Mouse (Mus musculus) neural tube, embryonic 15.5 days (tissue): ENCODE data around the gene Cox17. TPM values are rescaled to one million over a fixed set of nuclear protein-coding genes. Genes with fewer than 3 reads are reported as not detected.

Experiments used
- ATAC-seq: fragments of 200-750 bp; cut with Nextera tagmentation; 2 replicates; pipeline ENCODE4 v1.8.0; 2017; ENCODE audit warnings: mild to moderate bottlenecking, moderate TSS enrichment, moderate library complexity; ENCODE audit not compliant: low FRiP score
- H3K27ac ChIP-seq: fragments of 300-500 bp; sonication (generic); replicated peaks from 2 replicates; pipeline ENCODE4 v1.5.1; 2015; ENCODE audit warnings: mild to moderate bottlenecking, inconsistent platforms
- H3K27me3 ChIP-seq: fragments of 300-500 bp; sonication (generic); replicated peaks from 2 replicates; pipeline ENCODE4 v1.6.1; 2015; ENCODE audit warnings: inconsistent platforms
- H3K36me3 ChIP-seq: fragments of 300-500 bp; sonication (generic); 2 replicates; pipeline ENCODE4 v1.6.1; 2015; ENCODE audit warnings: inconsistent platforms
- H3K4me1 ChIP-seq: fragments of 300-500 bp; sonication (generic); 2 replicates; pipeline ENCODE4 v1.6.1; 2015; ENCODE audit warnings: inconsistent platforms
- H3K4me2 ChIP-seq: fragments of 300-500 bp; sonication (generic); 2 replicates; pipeline ENCODE4 v1.6.1; 2015; ENCODE audit warnings: inconsistent platforms, mild to moderate bottlenecking, moderate library complexity
- H3K4me3 ChIP-seq: fragments of 300-500 bp; sonication (generic); replicated peaks from 2 replicates; pipeline ENCODE4 v1.5.1; 2015; ENCODE audit warnings: mild to moderate bottlenecking, inconsistent platforms
- H3K9ac ChIP-seq: fragments of 300-500 bp; sonication (generic); replicated peaks from 2 replicates; pipeline ENCODE4 v1.6.1; 2015; ENCODE audit warnings: mild to moderate bottlenecking, inconsistent platforms
- H3K9me3 ChIP-seq: fragments of 300-500 bp; sonication (generic); replicated peaks from 2 replicates; pipeline ENCODE4 v1.6.1; 2016; ENCODE audit warnings: inconsistent platforms
- WGBS: fragments of 180-500 bp; shearing (Covaris S2); methylation state at CpG from one replicate; pipeline ENCODE4 v1.1.7; 2015; ENCODE audit warnings: mixed read lengths; 5-methylcytosine and 5-hydroxymethylcytosine counted together
- polyA plus RNA-seq: library from polyadenylated mRNA; unstranded; fragments of >200 nt; fragmentation: Nextera tagmentation; extraction: Ambion mirVana; gene quantifications from 2 replicates; pipeline ENCODE4 v1.2.1, GENCODE M21; 2015

The Cox17 gene
- polyA plus RNA-seq, 1 experiment from 2014 or later: 95.8 TPM

DNA sequence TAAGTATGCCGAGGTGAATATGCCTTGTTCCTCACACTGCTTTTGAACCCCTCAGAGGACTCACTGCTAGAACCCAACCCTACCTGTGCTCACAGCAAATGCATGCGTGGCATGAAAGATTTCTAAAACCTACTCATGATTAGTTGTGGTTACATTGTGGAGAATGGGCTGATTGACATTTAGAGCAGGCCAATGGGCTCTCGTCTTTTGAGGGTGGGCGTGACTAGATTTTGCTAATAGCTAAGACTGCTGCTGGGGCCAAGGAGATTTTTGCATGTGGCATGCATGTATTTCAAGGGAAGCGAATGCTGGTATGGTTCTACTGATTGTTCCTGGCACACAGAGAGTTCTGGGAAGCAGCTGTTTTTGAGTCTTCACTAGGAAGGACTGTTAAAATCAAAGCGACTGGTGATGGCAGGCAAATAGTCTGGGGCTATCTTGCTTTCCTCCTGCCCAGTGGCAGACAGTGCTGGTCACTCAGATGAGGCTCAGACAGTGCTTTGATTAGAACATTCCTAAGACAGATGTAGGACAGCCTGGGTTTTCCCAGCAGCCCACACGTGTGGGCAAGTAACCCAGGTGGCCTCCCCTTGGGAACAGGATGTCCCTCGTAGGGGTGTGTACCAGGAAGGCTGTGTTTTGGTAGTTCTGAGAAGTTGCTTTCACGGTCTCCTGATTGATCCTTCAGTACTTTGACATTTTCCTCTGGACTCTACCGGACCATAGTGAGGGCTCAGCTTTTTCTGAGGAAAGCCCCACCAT lies 27.8 kb downstream of the Cox17 start:
- Histone ChIP-seq H3K4me3 (no peak overlapping the region), H3K4me1 (peaks cover 12% of the 10 kb centered on the region), H3K27me3 (no peaks in the 10 kb centered on the region), H3K36me3 (no peaks in the 10 kb centered on the region), H3K9me3 (no peaks in the 10 kb centered on the region), H3K9ac (no peak overlapping the region), H3K27ac (no peak overlapping the region), H3K4me2 (0 out of 2 replicates have a peak overlapping the region, but pooled peaks have one; percentile 3)
- 88% methylated on average over 10 of the region's 10 CpGs for WGBS
- no peak for ATAC-seq

DNA sequence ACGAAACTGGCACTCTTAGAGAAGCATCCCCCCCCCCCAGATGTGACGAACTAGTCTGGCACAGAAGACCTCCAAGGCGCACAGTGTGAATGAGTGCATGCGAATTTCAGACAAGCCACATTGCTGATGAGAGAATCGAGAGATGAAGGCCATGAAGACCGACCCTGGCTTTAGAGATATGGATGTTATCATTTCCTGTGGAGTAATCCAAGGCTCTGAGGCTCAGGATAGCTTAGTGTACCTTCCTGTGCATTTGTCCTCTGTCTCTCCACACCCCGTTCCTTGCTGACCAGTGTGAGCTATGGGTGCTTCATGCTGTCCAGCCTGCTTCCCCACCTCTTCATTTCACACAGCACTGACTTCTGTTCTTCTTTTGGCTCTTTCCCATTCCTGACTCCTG lies 28.4 kb downstream of the Cox17 start:
- no peak overlapping the region for H3K27ac ChIP-seq
- no peak overlapping the region for H3K9ac ChIP-seq
- peaks cover 12% of the 10 kb centered on the region for H3K4me1 ChIP-seq
- 87% methylated on average over 7 of the region's 7 CpGs for WGBS
- no peaks in the 10 kb centered on the region for H3K27me3 ChIP-seq
- no peaks in the 10 kb centered on the region for H3K36me3 ChIP-seq
- no peak overlapping the region for H3K4me3 ChIP-seq
- no peaks in the 10 kb centered on the region for H3K9me3 ChIP-seq
- ATAC-seq: no peak
- no peak overlapping the region for H3K4me2 ChIP-seq

DNA sequence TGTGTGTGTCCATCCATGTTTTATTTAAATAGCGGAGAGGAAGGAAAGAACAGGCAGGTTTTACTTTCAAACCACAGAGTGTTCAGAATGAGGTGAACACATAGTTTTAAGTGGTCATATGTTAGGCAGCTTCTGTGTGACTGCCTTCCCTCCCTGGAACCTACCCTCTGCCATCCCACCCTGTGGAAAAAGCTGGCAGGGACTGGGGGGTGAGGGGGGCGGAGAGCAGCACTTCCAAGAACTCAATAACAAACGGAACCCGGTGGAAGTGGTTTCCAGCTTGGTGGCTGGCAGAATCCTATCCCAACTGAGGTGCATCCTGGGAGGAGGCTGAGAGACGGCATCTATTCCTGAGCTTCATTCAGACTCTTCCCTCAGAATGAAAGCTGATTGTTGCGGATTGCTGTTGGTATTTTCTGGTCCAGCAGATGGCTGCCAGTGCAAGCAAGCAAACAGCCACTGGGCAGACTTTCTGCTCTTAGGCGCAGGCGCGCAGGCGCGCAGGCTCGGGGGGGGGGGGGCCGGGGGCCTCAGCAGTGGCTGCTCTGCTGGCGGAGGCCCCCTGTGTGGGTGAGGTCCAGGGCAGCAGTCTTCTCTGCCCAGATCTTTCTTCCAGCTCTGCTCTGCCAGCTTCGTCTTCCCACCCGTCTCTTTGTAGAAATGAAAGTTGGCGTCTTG lies 29.5 kb downstream of the Cox17 start:
- 19% methylated on average over 17 of the region's 17 CpGs for WGBS
- Histone ChIP-seq H3K27ac (peak overlapping the region; percentile 80), H3K9ac (peak overlapping the region; percentile 36; the same call in 1 of the 2 replicates), H3K36me3 (no peaks in the 10 kb centered on the region), H3K4me3 (peak overlapping the region; percentile 22), H3K9me3 (no peaks in the 10 kb centered on the region), H3K4me1 (peaks cover 12% of the 10 kb centered on the region), H3K4me2 (peak overlapping the region; percentile 54), H3K27me3 (no peaks in the 10 kb centered on the region)
- peak; percentile 90 for ATAC-seq

DNA sequence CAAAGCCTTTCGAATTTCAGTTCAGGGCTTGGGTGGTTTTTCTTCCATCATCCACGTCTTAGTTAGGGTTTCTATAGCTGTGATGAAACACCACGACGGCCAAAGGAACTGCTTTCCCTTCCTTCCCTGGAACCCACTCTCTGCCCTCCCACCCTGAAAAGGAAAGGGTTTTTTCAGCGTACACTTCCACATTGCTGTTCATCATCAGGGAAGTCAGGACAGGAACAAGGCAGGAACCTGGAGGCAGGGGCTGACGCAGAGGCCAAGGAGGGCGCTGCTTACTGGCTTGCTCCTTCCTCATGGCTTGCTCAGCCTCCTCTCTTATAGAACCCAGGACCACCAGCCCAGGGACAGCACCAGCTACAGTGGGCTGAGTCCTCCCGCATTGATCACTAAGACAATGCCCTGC lies 30.1 kb downstream of the Cox17 start:
- peak; percentile 46 for ATAC-seq
- Histone ChIP-seq H3K4me2 (peak overlapping the region; percentile 54), H3K4me3 (peak overlapping the region; percentile 22), H3K36me3 (no peaks in the 10 kb centered on the region), H3K27ac (peak overlapping the region; percentile 80), H3K9ac (peak overlapping the region; percentile 36; the same call in 1 of the 2 replicates), H3K4me1 (peaks cover 12% of the 10 kb centered on the region), H3K27me3 (no peaks in the 10 kb centered on the region), H3K9me3 (no peaks in the 10 kb centered on the region)
- 60% methylated on average over 8 of the region's 8 CpGs for WGBS

DNA sequence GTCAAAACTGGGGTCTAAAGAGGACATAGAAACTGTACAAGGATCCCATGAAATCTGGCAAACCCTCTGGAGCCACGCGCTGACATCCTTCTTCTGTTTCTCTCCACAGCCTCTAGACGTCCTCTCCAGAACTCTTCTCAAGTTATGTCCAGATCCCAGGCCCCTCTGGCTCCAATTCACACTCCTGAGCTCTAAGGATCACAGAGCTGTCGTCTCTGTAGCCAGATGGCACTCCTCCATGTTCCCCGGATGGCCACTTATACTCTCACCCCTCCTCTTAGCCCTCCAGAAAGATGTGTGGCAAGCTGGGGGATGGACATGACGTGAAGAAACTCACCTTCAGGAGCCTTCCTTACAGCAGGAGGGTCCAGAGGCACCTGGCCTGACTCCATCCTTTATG lies 30.8 kb downstream of the Cox17 start:
- no peak overlapping the region for H3K27ac ChIP-seq
- no peak overlapping the region for H3K9ac ChIP-seq
- H3K36me3 ChIP-seq: no peaks in the 10 kb centered on the region
- no peak overlapping the region for H3K4me2 ChIP-seq
- ATAC-seq: no peak
- no peaks in the 10 kb centered on the region for H3K9me3 ChIP-seq
- peaks cover 12% of the 10 kb centered on the region for H3K4me1 ChIP-seq
- H3K4me3 ChIP-seq: no peak overlapping the region
- H3K27me3 ChIP-seq: no peaks in the 10 kb centered on the region
- 82% methylated on average over 6 of the region's 6 CpGs for WGBS

DNA sequence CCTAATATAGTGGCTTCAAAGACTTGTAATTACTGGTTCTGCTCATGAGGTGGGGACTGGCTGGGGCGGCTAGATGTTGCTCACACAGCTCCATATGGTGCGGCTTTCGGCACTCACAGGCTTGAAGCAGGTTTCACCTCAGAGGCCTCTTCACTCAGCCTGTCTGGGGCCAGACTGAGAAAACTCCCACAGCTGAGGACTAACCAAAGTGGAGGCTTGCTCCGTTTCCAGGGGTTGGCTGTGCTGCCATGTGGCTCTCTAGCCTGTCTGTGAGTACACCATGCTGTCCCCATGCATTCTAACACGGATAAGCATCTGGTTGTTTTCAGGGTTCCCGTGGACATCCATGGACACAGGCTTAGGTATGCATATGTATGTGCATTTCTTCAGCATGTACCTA lies 31.8 kb downstream of the Cox17 start:
- ATAC-seq: no peak
- H3K4me1 ChIP-seq: peaks cover 12% of the 10 kb centered on the region
- no peak overlapping the region for H3K27ac ChIP-seq
- no peaks in the 10 kb centered on the region for H3K36me3 ChIP-seq
- no peak overlapping the region for H3K4me3 ChIP-seq
- WGBS: 78% methylated on average over 6 of the region's 6 CpGs
- no peaks in the 10 kb centered on the region for H3K27me3 ChIP-seq
- no peak overlapping the region for H3K9ac ChIP-seq
- no peaks in the 10 kb centered on the region for H3K9me3 ChIP-seq
- no peak overlapping the region for H3K4me2 ChIP-seq

DNA sequence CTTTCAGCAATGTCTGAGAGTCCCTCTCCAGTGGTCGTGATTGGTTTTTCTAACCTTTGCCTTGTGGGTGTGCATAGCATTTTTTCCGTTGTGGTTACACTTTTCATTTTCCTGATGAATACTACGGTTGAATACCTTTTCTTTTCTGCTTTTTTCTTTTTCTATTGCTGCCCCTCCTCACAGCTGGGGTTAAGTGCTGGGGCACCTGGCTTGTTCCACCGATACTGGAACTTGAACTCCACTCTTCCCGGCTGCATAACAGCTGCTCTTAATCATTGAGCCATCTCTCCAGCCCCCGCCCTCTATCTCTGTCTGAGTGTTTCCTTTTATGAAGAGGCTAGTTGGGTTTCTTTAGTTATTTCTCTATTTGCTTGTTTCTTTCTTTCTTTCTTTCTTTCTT lies 32.3 kb downstream of the Cox17 start:
- Histone ChIP-seq H3K36me3 (no peaks in the 10 kb centered on the region), H3K4me3 (no peak overlapping the region), H3K27me3 (no peaks in the 10 kb centered on the region), H3K9me3 (no peaks in the 10 kb centered on the region), H3K27ac (no peak overlapping the region), H3K4me2 (no peak overlapping the region), H3K9ac (no peak overlapping the region), H3K4me1 (peaks cover 12% of the 10 kb centered on the region)
- WGBS: 59% methylated on average over 6 of the region's 6 CpGs
- ATAC-seq: no peak

DNA sequence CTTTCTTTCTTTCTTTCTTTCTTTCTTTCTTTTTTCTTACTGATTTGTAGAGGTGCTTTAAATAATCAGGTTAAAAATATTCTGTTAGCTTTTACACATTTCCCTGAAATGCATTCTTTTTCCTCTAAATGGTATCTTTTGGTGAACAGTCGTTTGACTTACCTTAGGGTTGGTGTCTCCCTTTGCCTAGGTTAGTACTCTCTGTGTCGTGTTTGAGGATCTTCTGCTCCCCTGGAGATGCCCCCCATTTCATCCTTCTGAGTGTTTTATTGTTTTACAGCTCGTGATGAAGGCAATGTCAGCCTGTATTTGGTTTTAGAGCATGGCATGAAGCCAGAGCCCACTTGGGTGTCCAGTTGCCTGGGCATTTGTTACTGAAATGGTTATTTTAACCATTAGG lies 32.7 kb downstream of the Cox17 start:
- H3K27me3 ChIP-seq: no peaks in the 10 kb centered on the region
- no peak overlapping the region for H3K27ac ChIP-seq
- peaks cover 12% of the 10 kb centered on the region for H3K4me1 ChIP-seq
- 13% methylated on average over 3 of the region's 3 CpGs for WGBS
- ATAC-seq: no peak
- no peaks in the 10 kb centered on the region for H3K9me3 ChIP-seq
- H3K36me3 ChIP-seq: no peaks in the 10 kb centered on the region
- no peak overlapping the region for H3K9ac ChIP-seq
- H3K4me3 ChIP-seq: no peak overlapping the region
- H3K4me2 ChIP-seq: no peak overlapping the region

DNA sequence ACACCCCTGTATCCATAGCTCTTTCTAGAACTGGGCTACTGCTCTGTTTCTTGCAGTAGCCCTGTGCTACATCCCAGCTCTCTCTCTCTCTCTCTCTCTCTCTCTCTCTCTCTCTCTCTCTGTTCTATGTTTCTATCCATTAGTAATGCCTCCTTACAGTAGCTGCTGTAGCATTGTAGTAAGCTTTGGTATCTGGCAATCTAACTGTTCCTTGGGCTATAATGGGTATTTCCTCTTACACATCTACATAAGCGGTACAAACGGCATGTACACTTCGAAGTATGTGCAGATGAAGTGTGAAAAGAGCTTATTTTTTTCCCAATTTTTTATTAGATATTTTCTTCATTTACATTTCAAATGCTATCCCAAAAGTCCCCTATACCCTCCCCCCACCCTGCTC lies 33.1 kb downstream of the Cox17 start:
- 93% methylated on average over 3 of the region's 3 CpGs for WGBS
- Histone ChIP-seq H3K9ac (no peak overlapping the region), H3K9me3 (no peaks in the 10 kb centered on the region), H3K4me3 (no peak overlapping the region), H3K36me3 (no peaks in the 10 kb centered on the region), H3K4me1 (peaks cover 12% of the 10 kb centered on the region), H3K27ac (no peak overlapping the region), H3K27me3 (no peaks in the 10 kb centered on the region), H3K4me2 (no peak overlapping the region)
- no peak for ATAC-seq

DNA sequence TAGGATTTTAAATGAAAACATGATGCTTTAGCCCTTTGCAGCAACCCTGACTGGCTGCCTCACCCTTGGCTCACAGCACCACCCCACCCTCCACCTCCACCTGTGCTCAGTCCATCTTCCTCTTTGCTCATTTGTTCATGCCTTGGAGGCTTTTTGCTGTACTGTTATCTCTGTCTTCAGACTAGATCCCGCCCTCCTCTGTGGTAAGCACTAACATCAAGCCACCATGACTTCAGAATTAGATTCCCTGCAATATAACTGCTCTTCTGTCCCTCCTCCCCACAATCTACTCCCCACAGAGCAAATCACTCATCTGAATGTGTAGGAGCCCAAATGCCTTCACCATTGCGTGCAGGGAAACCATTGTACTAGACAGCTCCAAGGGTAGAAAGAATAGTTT lies 36.9 kb downstream of the Cox17 start:
- no peak overlapping the region for H3K4me3 ChIP-seq
- no peak overlapping the region for H3K4me2 ChIP-seq
- H3K9ac ChIP-seq: no peak overlapping the region
- no peaks in the 10 kb centered on the region for H3K36me3 ChIP-seq
- H3K9me3 ChIP-seq: no peaks in the 10 kb centered on the region
- WGBS: 79% methylated on average over 2 of the region's 2 CpGs
- ATAC-seq: no peak
- H3K4me1 ChIP-seq: no peaks in the 10 kb centered on the region
- H3K27ac ChIP-seq: no peak overlapping the region
- no peaks in the 10 kb centered on the region for H3K27me3 ChIP-seq

DNA sequence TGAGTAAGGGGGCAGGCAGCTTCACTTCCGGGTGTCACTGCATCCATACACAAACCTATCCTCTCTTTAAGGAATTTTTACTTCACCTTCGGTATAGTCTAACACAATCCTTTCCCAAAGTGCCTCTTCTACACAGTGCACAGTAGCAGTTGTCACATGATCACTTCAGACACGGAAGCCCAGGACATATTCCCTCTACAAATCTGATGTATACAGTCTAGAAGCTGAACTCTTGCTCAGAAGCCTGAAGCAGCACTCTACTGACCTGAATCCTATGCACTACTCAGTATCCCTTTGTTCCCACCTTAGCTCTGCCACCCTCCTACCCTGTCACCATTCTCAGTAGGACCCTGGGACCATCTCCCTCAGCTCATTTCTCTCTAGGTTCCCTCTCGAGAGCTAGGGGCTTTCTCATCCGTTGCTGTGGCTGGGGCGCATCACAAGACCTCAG lies 38.4 kb downstream of the Cox17 start:
- Histone ChIP-seq H3K4me3 (no peak overlapping the region), H3K9me3 (no peaks in the 10 kb centered on the region), H3K27ac (no peak overlapping the region), H3K36me3 (no peaks in the 10 kb centered on the region), H3K9ac (no peak overlapping the region), H3K4me2 (no peak overlapping the region), H3K27me3 (no peaks in the 10 kb centered on the region), H3K4me1 (no peaks in the 10 kb centered on the region)
- WGBS: 92% methylated on average over 6 of the region's 6 CpGs
- ATAC-seq: no peak

DNA sequence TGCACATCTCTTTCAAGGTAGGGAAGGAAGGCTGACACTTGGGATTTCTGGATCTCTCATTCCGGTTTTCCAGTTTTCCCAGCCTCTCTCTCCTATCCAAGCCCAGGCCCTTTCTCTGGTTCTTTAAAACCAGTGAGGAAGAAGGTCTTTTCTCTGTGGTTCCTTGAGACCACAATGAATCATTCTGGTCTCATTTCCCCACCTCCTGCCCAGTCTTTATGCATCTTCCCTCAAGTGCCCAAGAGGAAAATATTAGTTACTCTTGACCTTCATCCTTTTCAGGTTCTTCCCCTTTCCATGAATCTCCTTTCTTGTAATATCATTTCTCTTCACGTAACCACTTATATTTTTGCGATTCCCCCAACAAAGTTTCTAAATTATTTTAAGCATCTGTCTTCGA lies 38.9 kb downstream of the Cox17 start:
- Histone ChIP-seq H3K9ac (no peak overlapping the region), H3K27me3 (no peaks in the 10 kb centered on the region), H3K9me3 (no peaks in the 10 kb centered on the region), H3K36me3 (no peaks in the 10 kb centered on the region), H3K4me2 (no peak overlapping the region), H3K27ac (no peak overlapping the region), H3K4me1 (no peaks in the 10 kb centered on the region), H3K4me3 (no peak overlapping the region)
- 92% methylated on average over 4 of the region's 4 CpGs for WGBS
- ATAC-seq: no peak
